In the genomic region with DNA sequence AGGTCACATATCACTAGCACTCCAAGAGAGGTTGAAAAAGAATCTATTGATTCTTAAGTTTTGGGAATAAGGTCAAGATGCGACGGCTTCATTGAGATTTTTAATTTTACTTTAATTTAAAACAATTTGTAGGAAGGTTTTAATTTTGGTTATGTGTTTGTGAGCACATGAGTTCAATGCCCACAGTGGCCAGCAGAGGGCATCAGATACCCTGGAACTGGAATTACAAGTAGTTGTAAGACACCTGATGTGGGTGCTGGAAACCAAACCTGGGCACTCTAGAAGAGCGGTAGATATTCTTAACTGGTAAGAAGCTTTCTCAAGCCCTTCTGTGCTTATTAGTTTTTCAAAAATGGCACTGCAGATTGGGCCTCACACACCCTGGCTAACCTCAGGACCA, we compare ENCODE assay signal across 13 mouse cellular contexts.
DNase-seq lines count a peak whose midpoint lies in the region; ATAC-seq and TF ChIP-seq lines count a peak whose summit lies in the region.
"Had no signal": no experiment of that assay in that cellular context is flagged by ENCODE, and none has a peak within 500 bp of the region (broad histone marks: within the 10 kb centered on the region; RNA-seq: fewer than 3 reads in every experiment).

No protein-coding gene starts in this region.

- H3K9me3 ChIP-seq in midbrain, postnatal 0 days (ENCODE audit: low read length): 0 out of 2 replicates have a peak, but pooled peaks cover 2% of the 10 kb centered on the region
- peaks cover 8% of the 10 kb centered on the region for H3K9me3 ChIP-seq in midbrain, embryonic 10.5 days (replicated peaks)
- H3K9me3 ChIP-seq: heart, embryonic 15.5 days; hindbrain, embryonic 15.5 days had no signal

- H3K4me1 ChIP-seq in heart, adult 2 months (ENCODE audit: control insufficient read depth, insufficient read depth, low read length): peaks cover 1% of the 10 kb centered on the region; the same call in 1 of the 2 replicates
- no peaks in the 10 kb centered on the region for H3K4me1 ChIP-seq in midbrain, postnatal 0 days (ENCODE audit: insufficient read depth, low read length)
- H3K4me1 ChIP-seq in midbrain, embryonic 10.5 days: peaks cover 15% of the 10 kb centered on the region; the same call in 1 of the 2 replicates

- no peak overlapping the region for H3K9ac ChIP-seq in heart, adult 2 months (ENCODE audit: low read depth, low read length)
- H3K9ac ChIP-seq in midbrain, postnatal 0 days (replicated peaks; ENCODE audit: low read length, poor library complexity, severe bottlenecking): no peak overlapping the region
- H3K9ac ChIP-seq: heart, embryonic 15.5 days; hindbrain, embryonic 15.5 days had no signal

- no peak overlapping the region for H3K4me3 ChIP-seq in heart, adult 2 months
- H3K4me3 ChIP-seq in midbrain, postnatal 0 days (ENCODE audit: low read depth, low read length): no peak overlapping the region
- H3K4me3 ChIP-seq in midbrain, embryonic 10.5 days: no peak overlapping the region
- H3K4me3 ChIP-seq: erythroblast, embryonic 14.5 days; heart, embryonic 15.5 days; hindbrain, embryonic 15.5 days; megakaryocyte, embryonic 14.5 days had no signal

- no peak overlapping the region for H3K27ac ChIP-seq in heart, adult 2 months
- no peak overlapping the region for H3K27ac ChIP-seq in midbrain, postnatal 0 days (ENCODE audit: low read depth, low read length)
- H3K27ac ChIP-seq in midbrain, embryonic 10.5 days (replicated peaks): no peak overlapping the region
- H3K27ac ChIP-seq: heart, embryonic 15.5 days; hindbrain, embryonic 15.5 days had no signal

- no peak for DNase-seq in heart, adult 2 months
- no peak for DNase-seq in heart, adult 8-10 months (ENCODE audit: low spot score)
- DNase-seq in midbrain, postnatal 0 days (ENCODE audit: low spot score): no peak
- no peak for DNase-seq in midbrain, embryonic 10.5 days (ENCODE audit: low spot score)
- DNase-seq in brain, embryonic 14.5 days (ENCODE audit: low read depth): no peak
- DNase-seq in thymus, postnatal 4 days: peak; percentile 57
- no peak for DNase-seq in right cerebral cortex, postnatal 10 days (ENCODE audit: low spot score in 2 of 2)
- DNase-seq in cerebellum, adult 9-11 months: no peak
- DNase-seq: gastrocnemius, postnatal 10 days had no signal

- H3K79me2 ChIP-seq in heart, adult 2 months (replicated peaks; ENCODE audit: control insufficient read depth, insufficient read depth, low read length): no peaks in the 10 kb centered on the region; the same call in 1 of the 2 replicates

- peak; percentile 63 for TF ChIP-seq CTCF in heart, adult 2 months (IDR thresholded peaks at IDR 0.05)
- TF ChIP-seq CTCF in midbrain, postnatal 0 days (IDR thresholded peaks at IDR 0.05): peak; percentile 43; the same call in 1 of the 2 replicates
- peak; percentile 28; the same call in 1 of the 2 replicates for TF ChIP-seq CTCF in brain, embryonic 14.5 days (IDR thresholded peaks at IDR 0.05; ENCODE audit: borderline replicate concordance, extremely low read depth, insufficient read depth, insufficient read length)

- TF ChIP-seq POLR2A in heart, adult 2 months (IDR thresholded peaks at IDR 0.05; ENCODE audit: insufficient read depth, low read depth, low read length): no peak
- no peak for TF ChIP-seq POLR2A in brain, embryonic 14.5 days (IDR thresholded peaks at IDR 0.05; ENCODE audit: borderline replicate concordance, extremely low read depth, insufficient read depth, insufficient read length, poor library complexity, severe bottlenecking)

- no peak for TF ChIP-seq EP300 in heart, adult 2 months (IDR thresholded peaks at IDR 0.05; ENCODE audit: insufficient read depth, low read depth, low read length)

- no peaks in the 10 kb centered on the region; the same call in 1 of the 2 replicates for H3K36me3 ChIP-seq in heart, adult 2 months (ENCODE audit: control insufficient read depth, insufficient read depth, low read length)
- no peaks in the 10 kb centered on the region for H3K36me3 ChIP-seq in midbrain, postnatal 0 days (ENCODE audit: insufficient read depth, low read length)
- H3K36me3 ChIP-seq in midbrain, embryonic 10.5 days: peaks cover 14% of the 10 kb centered on the region
- H3K36me3 ChIP-seq: heart, embryonic 15.5 days; hindbrain, embryonic 15.5 days had no signal

- H3K4me2 ChIP-seq in midbrain, postnatal 0 days (ENCODE audit: low read depth, low read length, poor library complexity, severe bottlenecking): no peak overlapping the region
- H3K4me2 ChIP-seq: heart, embryonic 15.5 days; hindbrain, embryonic 15.5 days had no signal

- 97% methylated on average over 3 of the region's 3 CpGs for WGBS in heart, adult 2 months
- 99% methylated on average over 3 of the region's 3 CpGs for WGBS in midbrain, postnatal 0 days
- WGBS in midbrain, embryonic 10.5 days: 96% methylated on average over 3 of the region's 3 CpGs

- H3K27me3 ChIP-seq in heart, adult 2 months (ENCODE audit: control insufficient read depth, insufficient read depth, low read length): no peaks in the 10 kb centered on the region
- no peaks in the 10 kb centered on the region for H3K27me3 ChIP-seq in midbrain, postnatal 0 days (ENCODE audit: insufficient read depth, low read length)
- no peaks in the 10 kb centered on the region for H3K27me3 ChIP-seq in midbrain, embryonic 10.5 days (ENCODE audit: low read depth, poor library complexity, severe bottlenecking)
- H3K27me3 ChIP-seq: heart, embryonic 15.5 days; hindbrain, embryonic 15.5 days; megakaryocyte, embryonic 14.5 days had no signal

- no peak for ATAC-seq in midbrain, postnatal 0 days (ENCODE audit: low FRiP score)

- intact Hi-C loops in heart, adult 2 months (cut with DNase I): no loop called here
